Mouse (Mus musculus) erythroid progenitor cell, adult 5-6 weeks (primary cell): ENCODE data around the gene Pla2g3. TPM values are rescaled to one million over a fixed set of nuclear protein-coding genes. Genes with fewer than 3 reads are reported as not detected.
A peak's percentile ranks its signal among the peaks of the same experiment; 100 is the strongest.

ENCODE experiments used
- ATAC-seq: replicated peaks from 2 replicates; pipeline ENCODE4 v1.8.0; 2016; ENCODE audit warnings: moderate number of reproducible peaks, mild to moderate bottlenecking, moderate TSS enrichment, inconsistent platforms; ENCODE audit not compliant: poor library complexity, low FRiP score, severe bottlenecking
- total RNA-seq, 2 experiments: library from RNA; stranded (forward) in 1 of 2; stranded (reverse) in 1 of 2; fragments of 150-400 nt in 1 of 2; fragments of 186-747, 209-891 nt in 1 of 2; gene quantifications; 2 replicates each; pipeline versions ENCODE4 v1.2.3 to v1.2.4; 2015 to 2017; ENCODE audit warnings: low replicate concordance in 2 of 2

Gene Pla2g3
- total RNA-seq (2015; ENCODE audit: low replicate concordance) (not detected in 2 replicates), total RNA-seq (2017; ENCODE audit: low replicate concordance) (not detected in 2 replicates)

DNA sequence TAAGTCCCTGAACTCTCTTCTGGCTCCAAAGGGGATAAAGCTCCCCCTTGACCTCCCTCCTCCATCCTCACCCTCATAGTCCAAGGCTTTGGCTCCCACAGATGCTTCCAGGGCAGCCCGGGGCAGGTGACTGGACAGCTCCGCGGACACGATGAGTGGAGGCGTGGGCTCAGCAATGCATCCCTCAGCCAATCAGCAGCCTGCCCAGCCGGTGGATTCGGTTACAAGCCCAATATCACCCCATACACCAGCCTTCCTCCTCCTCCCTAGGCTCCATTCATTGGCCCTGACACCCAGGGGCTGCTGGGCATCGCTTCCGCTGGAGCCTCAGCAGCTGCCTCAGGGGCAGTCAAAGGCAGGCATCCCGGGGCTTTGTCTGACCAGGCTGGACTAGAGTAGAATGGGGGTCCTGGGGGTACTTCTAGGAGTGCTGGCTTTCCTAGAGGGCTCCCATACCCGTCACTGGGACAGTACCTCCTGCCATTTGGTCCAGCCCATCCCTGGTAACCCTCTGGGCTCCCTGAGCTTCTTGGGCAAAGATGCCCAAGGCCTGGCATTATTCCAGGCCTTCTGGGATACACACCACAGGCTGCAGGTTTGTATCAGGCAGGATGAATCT lies at the start of gene Pla2g3:
Pla2g3 (plus strand) TSS at position 333 of the 619 bp plus-strand sequence.
- no peak for ATAC-seq

DNA sequence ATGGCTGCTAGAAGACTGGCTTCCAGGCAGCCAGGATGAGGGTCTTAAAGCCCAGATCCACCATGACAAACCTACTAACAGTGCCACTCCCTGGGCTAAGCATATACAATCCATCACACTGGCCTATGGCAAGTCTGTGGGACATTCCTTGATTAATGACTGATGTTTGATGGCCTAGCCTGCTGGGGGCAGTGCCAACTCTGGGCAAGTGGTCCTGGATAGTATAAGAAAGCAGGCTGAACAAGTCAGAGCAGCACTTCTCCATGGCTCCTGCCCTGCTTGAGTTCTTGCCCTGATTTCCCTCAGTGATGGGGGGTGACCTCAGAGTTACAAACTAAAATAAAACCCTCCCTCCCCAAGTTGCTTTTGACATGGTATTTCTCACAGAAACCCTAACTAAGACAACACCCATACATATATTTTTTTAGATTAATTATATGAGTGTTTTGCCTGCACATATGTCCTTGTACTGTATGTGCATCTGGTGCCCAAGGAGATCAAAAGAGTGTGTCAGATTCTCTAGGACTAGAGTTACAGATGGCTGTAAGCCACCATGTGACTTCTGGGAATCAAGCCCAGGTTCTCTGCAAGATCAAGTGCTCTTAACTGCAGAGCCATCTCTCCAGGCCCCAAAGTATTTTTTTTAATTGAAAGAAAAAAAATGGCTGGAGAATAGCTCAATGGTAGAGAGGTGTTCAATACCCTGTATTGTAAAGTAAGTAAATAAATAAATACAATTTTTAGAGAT lies 46.2 kb upstream of the Pla2g3 start:
- ATAC-seq = no peak

DNA sequence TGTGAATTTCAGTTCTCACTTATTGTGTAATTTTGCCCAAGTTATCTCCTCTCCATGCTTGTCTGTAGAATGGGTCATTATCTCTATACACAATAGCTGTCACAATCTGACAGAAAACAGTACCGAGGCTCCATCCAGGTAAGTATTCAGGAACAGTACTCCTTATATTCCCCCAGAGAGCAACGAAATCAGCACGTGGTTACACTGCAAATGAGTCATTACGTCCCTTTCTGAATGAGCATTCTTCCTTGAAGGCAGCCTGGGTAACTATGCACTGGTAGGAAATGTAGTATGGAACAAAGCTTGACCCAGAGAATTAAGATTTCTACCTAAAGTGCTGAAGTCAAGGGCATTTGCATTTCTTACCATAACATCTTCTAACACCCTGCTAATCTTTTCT lies 45.4 kb upstream of the Pla2g3 start:
- no peak for ATAC-seq

DNA sequence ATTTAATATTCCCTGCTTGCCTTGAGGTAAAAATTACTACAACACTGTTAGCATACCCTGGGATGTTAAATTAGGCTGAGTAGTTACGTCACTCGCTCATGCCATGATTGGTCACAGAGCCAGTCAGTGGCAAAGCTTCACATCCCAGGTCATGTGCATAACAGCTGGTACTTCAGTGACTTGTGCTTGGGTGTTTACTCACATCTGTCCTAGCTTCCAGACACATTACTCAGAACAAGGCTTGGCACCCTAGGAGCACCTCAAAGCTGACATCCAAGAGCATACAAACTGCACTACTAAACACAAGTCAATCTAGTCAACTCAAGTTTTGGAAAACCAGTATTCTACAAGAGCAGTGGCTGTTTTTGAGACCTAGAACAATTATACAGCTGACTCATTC lies 45.0 kb upstream of the Pla2g3 start:
- ATAC-seq = no peak

DNA sequence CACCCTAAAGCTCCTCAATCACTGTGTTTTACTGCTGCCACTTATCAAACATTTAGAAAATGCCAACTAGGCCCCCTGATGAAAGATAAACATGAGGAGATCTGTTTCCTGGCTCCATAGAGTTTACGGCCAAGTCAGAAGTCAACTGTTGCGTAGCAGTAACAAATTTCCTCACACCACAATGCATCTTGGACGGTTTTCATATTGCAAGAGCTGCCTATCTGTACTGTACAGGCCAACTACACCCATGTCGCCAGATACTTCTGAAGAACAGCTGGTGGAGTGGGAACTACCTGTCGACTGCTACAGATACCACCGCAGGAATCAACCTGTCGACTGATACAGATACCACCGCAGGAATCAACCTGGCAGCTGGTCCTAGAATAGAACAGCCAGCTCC lies 43.2 kb upstream of the Pla2g3 start:
- no peak for ATAC-seq

DNA sequence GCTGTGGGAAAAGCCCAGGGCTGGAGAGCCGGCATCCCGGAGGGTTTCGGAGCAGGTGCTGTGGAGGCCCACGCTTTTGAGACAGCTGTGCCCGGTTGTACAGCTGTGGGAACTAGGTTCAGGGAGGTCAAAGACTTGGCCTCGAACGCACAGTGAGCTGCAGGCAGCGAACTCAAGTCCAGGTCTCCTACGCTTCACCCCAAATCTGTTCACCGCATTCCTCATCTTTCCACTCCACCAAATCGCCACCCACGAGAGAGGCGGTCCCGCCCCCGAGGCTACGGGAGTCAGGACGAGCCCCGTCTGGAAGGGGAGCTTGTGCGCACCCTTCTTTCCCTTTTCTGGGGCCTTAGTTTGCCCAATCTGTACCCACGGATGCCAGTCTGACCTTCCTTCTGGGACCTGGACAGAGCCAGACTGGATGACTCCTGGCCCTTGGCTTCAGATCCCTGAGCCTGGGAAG lies 36.4 kb upstream of the Pla2g3 start:
- peak; percentile 13 for ATAC-seq

DNA sequence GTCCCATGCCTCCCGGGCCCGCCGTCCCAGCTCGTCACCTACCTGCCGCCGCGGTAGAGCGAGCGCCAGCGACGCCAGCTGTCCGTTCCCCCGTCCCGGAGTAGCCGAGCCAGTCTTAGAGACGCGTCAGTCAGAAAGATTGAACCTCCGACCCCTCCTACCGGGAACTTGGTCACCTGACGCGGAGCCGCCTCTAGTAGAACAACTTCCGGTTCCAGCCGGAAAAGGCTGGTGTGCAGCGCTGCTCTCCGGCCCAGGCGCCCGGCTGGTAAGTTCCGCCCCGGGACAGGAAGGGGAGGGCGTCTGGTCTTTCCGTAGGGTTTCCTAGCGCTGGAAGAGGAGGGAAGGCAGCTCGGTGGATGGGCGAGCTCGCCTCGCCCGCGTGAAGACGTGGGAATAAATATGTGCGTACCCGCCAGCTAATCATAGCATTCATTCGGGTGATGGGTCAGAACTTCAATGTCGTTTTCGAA lies 35.9 kb upstream of the Pla2g3 start, which contains the start of gene Rnf185:
Rnf185 (minus strand) TSS at position 197 of the 473 bp plus-strand sequence.
- ATAC-seq = peak; percentile 95

DNA sequence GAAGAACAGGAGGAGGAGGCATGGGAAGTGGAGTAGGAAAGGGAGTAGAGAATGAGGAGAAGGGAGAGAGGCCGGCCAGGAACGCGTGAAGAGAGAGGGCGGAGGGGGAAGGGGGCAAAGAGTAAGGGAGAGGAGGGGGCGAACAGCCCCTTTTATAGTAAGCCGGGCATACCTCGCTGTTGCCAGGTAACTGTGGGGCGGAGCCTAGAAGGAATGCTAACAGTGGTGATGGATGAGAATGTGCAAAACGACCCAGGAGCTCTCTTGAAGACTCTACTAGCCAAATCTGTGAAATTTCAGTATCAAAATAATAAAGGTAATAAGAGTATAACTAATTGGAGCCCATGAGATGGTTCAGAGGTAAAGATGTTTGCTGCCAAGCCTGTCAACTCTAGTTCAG lies 35.3 kb upstream of the Pla2g3 start:
- ATAC-seq = peak; percentile 10; the same call in 1 of the 2 replicates

DNA sequence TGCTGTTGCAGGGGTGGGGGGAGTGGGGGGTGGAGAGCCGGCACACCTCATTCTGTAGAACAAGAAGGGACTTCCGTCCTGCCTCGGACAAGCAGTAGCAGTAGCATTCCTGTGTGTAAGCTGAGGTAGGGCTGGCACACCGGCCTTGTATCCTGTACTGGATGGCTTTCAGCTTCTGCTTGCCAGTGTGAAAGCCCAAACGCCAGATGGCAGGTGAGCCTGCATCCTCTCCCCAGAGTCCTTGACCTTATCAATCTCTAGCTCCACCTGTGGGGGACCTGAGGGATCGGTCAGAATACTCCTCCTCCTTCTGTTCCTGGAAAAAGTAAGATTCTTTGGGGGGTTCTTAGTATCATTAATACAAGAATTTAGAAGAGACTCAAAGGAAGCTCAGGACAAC lies 34.6 kb upstream of the Pla2g3 start:
- ATAC-seq = no peak

DNA sequence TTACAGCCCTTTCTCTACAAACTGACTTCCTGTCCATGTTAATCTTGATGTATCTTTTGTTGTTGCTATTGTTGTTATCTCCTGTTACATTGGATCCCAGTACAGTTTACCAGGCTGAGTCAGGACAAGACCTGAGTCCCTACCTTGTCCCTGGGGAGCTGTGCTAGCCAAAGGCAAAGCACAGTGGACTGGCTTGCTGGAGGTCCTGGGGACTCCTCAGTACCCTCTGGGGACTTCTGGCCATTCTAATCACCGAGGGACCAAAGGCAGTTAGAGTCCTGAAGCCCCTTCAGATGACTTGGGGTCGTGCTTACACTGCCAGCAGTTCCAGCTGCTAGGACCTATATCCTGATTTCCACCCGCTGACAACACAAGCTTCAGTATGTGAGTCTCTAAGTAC lies 33.6 kb upstream of the Pla2g3 start:
- no peak for ATAC-seq

DNA sequence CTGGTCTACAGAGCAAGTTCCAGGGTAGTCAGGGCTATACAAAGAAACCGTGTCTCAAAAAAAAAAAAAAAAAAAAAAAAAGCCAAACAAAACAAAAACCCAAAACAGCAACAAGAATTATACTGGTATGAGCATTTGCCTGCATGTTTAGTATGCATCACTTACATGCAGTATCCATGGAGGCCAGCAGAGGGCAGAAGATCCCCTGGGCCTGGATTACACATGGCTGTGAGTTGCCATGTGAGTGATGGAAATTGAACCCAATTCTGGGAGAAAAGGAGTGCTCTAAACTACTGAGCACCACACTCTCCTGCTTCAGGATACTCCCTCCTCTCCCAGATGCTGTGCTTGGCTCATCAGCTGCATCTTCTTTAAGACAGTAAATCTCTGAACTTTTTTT lies 31.7 kb upstream of the Pla2g3 start:
- ATAC-seq = no peak

DNA sequence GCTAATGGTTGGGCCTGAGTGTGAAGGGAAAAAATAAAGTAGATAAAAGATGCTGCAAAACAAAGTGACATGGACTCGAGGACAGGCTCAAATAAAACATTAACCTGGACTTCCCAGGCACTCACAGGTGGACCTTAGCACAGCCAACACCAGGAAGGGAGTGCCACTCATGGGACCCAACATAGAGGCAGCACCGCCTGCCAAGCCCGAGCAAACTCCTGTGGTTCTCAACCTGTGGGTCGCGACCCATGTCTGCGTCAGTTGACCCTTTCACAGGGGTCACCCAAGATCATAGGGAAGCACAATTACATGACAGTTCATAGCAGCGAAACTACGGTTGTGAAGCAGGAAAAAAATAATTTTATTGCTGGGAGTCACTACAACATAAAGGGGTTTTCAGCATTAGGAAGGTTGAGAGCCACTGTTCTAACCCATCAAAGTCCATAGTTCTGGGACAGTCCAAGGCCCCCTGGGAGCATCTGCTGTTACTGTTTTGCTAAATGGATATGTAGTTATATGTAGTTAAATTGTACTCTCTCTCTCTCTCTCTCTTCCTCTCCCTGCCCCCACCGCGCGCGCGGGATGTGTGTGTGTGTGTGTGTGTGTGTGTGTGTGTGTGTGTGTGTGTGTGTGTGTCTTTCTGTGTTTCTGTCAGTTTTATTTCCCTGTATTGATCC lies 29.5 kb upstream of the Pla2g3 start:
- no peak for ATAC-seq

DNA sequence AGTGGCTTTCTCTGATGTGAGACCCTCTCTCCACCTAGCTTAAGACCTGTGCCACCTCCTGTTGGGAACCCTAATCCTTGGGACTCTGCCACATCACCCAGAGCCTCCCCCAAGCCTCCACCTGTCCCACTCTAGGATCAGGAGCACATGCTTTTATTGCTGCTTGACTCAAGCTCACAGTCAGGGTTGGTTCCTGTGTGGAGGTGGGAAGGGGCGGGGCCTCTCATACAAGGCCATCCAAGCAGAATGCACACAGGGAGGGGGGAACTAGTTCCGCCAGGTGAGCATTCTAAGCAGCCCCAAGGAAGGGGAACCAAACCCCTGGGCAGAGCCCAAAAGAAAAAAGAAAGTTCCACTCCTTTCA lies 29.0 kb upstream of the Pla2g3 start:
- no peak for ATAC-seq

DNA sequence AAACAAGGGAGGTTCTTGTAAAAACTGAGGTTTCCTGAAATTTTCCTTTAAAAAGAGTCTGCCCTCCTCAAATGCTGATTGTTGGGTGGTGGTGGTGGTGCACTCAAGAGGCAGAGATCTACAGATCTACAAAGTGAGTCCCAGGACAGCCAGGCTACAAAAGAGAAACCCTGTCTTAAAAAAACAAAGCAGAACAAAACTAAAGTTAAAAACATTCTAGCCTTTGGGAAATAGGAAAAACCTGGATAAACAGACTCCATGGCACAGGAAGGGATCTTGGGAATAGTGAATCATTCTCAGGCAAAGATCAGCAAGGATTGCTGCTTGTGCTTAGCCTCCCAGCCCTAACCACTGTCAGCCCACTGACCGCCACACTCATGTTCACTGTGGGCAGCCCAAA lies 25.2 kb upstream of the Pla2g3 start:
- ATAC-seq = no peak

DNA sequence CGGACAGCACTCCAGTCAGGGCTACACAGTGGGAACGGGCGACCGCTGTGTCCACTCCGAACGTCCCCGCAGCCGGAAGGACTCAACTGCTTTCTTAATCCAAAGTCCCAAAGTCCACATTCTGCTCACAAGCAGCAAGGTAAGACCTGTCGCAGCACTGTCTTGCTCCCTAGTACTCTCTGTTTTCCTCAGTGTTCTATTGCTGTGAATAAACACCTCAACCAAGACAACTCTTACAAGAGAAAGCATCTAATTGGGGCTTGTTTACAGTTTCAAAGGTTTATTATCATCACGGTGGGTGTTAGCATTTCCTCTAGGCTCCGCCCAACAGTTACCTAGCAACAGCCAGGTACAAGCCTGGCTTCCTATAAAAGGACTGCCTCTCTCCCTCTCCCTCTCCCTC lies 16.6 kb upstream of the Pla2g3 start:
- ATAC-seq = no peak

DNA sequence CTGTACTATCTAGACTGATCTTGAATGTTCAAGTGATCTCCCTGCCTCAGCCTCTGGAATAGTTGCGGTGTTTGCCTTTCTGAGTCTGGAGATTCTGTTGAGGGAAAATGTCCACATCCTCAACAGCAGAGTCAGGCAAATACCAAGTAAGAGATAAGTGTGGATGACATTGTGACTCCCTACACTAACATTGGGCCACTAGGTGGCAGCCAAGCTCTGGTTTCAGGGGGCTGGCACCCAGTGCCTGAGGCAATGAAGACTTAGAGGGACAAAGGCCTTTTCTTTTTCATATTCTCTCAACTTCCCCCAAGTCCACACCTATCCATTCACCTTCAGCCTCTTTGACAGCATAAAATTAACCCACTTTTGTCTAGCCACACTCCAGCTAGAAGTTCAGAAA lies 15.6 kb upstream of the Pla2g3 start:
- ATAC-seq = no peak; the same call in 1 of the 2 replicates

DNA sequence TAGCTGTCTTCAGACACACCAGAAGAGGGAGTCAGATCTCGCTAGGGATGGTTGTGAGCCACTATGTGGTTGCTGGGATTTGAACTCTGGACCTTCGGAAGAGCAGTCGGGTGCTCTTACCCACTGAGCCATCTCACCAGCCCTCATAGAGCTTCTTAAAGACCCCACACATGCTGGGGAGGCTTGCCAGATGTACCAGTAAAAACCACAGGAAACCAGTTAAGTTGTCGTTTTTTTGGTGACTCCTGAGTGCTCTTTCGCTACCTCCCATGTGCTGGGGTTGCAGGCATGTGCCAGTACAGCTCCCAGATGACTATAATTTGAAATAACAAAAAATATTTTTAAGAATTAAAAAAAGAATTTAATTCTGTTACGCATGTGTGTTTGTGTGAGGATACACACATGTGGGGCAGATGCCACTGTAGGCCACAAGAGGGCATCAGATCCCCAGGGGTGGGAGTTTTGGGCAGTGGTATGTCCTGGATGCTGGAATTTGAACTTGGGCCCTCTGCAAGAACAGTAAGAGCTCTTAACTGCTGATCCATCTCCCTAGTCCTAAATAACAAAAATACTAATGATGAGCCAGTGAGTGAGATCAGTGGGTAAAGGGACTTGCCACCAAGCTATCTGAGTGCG lies 13.5 kb upstream of the Pla2g3 start:
- no peak for ATAC-seq

DNA sequence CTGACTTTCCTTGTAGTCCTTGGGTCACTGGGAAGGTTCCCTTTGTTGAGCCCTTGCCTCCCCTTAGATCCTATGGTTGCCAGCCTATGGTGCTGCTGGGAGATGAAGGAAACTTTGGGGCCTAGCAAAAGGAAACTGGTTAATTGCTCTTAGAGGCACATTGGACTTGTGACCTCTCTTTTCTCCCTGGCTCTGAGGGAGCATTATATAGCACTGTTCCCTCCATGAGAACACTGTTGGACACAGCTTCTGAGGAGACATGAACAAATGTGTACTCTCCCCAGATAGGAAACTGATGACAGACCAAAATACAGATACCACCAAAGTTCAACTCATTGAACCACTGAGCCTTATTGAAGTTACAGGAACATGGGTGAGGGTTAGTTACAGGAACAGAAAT lies 12.6 kb upstream of the Pla2g3 start:
- no peak for ATAC-seq

DNA sequence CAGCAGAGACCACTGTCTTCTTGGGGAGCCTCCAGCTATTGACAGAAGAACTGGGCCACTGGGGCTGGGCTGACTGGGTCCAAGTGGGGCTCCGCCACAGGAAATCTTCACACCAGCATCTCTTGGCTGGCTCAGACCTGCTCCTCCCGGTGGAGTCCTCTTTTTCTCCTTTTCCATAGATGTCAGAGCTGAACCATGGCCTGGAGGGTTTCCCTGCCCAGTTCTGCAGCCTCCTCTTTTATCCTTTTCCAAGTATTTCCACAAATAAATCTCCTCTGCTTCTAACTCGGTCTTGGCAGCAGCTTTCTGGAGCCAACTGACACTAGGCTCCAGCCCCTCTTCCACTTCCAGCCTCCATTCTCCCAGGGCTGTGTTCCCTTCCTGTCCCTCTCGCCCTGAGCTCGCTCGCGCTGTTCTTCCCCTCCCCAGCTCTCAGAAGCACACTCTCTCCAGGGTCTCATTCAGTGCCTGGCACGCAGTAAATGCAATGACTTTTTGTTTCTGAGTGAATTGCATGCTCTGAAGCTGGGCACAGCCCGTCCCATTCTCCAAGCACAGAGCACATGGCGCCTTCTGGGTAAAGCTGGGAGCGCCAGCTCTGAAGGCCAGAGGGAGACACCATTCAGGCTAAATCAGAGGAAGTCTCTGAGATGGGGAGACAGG lies 4.0 kb upstream of the Pla2g3 start:
- ATAC-seq = no peak

DNA sequence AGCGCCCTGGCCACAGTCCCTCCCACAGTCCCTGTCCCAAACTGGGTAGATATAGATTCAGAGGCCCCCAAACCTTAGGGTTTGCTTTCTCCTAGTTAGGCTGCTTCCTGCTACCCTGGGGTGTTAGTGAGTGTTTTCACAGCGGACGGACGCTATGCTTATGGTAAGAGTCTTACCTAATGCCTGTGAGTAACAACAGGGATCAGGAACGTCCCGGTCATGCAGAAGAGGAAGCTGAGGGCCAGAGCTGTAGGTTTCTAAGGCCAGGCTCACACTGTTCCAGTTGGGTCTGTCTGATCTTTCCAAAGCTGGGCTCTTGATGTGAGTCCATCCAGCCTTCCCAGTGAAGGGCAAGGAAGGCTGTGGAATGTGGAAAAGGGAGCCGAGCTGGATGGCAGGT lies 1.7 kb upstream of the Pla2g3 start:
- ATAC-seq = no peak
